Mouse (Mus musculus) ovary, adult 18-20 months (tissue): ENCODE results near the gene Gm5678.

Experiments used
- DNase-seq: peaks from one replicate; pipeline ENCODE4 v3.0.0; 2022; ENCODE audit warnings: low spot score, mixed read lengths

The Gm5678 gene

DNA sequence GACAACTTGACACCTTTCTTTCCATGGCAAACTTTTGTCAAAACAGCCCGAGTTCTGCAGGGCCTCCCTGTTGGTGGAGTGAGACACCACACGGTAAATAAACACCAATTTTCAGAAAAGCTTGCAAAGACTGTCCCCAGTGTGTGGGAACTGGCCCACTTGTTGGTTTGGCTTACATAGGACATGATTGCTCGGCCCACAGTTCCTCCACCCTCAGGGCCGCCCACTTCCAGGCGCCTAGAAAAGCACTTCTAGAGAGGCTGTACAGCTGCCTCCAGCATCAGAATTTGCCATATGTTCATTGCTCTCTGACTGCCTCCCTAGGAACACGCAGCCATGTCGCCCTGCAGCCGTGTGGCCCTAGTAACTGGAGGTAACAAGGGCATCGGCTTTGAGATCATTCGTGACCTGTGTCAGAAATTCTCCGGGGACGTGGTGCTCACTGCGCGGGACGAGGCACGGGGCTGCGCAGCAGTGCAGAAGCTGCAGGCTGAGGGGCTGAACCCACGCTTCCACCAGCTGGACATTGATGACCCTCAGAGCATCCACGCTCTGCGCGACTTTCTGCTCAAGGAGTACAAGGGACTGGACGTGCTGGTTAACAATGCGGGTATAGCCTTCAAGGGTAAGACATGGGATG is at the start of gene Gm5678:
Gene Gm5678 (plus strand): TSS at position 337 of the 640 bp plus-strand sequence.
- DNase-seq, result no peak

GRCm38 (mm10) chr16:93578346-93579005 is 49.4 kb upstream of the Gm5678 start:
- DNase-seq, result no peak

DNA sequence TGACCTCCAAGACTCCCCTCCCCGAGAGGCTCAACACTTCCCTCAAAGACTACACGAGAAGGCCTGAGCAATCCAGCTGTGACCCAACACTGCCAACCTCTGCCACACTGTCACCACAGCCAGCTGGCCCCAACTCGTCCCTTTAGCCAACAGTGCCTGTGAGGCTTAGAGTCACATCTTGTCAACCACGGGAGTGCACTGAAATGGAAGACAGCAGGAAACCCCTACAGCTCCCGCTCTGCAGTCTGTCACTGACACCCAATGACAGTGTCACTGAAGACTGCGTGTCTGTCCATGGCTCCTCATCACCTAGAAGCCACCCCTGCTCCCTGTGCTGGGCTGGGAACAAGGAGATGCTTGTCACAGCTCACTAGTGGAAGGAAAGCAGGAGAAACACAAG is 46.8 kb upstream of the Gm5678 start:
- no peak for DNase-seq

- no peak for DNase-seq
Measured at GRCm38 (mm10) chr16:93584976-93585702, 42.8 kb upstream of the Gm5678 start.

GRCm38 (mm10) chr16:93585703-93586205 is 42.1 kb upstream of the Gm5678 start:
- DNase-seq, result no peak

- DNase-seq, result no peak
Measured at GRCm38 (mm10) chr16:93586382-93586781, 41.5 kb upstream of the Gm5678 start.

DNA sequence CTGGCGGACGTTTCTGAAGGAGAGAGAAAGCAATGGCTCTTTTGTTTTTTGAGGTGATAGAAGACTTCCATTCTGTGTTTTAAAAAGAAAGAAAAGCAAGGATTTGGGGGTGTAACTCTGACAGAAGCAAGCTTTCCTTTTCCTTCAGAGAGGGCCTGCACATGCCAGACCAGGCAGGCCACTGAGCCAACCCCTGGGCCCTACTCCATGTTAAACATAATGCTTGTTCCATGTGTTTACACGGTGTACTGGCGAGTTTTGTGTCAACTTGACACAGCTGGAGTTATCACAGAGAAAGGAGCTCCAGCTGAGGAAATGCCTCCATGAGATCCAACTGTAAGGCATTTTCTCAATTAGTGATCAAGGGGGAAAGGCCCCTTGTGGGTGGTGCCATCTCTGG is 39.6 kb upstream of the Gm5678 start:
- DNase-seq, result no peak

GRCm38 (mm10) chr16:93590915-93591314 is 37.0 kb upstream of the Gm5678 start:
- DNase-seq, result no peak

DNA sequence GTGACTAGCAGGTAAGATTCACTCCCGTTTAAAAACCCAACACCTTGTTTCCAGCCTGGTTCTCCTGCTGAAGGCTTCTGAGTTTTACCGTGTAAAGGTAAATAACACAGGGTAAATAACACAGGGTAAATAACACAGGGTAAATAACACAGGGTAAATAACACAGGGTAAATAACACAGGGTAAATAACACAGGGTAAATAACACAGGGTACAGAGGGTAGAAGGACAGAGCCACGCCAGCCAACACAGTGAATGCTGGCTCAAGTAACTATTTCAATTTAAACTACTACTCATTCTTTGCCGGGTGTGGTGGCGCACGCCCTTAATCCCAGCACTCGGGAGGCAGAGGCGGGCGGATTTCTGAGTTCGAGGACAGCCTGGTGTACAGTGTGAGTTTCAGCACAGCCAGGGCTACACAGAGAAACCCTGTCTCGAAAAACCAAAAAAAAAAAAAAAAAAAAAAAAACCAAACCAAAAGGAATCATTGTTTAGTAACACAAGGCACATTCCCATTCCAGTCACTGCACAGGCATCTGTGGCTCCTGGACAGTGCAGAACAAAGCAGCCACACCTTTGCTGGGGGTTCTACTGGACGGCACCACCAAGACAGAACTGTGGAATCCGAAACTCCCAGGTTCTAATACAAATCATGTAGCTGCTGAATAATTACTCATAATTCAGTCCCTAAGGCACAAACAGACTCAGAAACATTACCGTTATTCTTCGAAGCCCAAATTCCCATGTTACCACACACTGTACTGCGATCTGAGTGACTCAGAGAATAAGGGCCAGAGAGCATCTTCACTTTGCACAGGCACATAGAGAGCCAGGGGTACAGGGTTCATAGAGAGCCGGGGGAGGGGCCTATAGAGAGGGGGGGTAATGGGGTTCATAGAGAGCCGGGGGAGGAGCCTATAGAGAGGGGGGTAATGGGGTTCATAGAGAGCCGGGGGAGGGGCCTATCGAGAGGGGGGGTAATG is 36.2 kb upstream of the Gm5678 start:
- no peak for DNase-seq

DNA sequence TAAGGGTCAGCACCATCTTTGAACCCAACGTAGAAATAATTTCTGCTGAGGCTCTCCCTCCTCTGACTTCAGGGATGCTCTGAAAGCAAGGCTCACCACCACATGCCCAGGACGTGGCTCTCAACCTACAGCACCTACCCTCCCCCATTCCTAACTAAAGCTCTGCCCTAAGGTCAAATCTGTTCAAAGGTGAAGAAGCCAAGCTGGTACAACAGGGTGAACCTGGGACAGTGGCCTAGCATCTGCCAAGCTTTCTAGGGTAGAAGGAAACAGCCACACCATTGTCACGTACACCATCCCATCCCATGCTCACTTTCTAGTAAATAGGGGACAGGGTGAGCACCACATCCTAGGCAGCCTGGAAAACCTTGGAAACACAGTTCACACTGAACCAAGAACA is 35.2 kb upstream of the Gm5678 start:
- DNase-seq, result no peak

GRCm38 (mm10) chr16:93593406-93593805 is 34.5 kb upstream of the Gm5678 start:
- DNase-seq, result no peak

DNA sequence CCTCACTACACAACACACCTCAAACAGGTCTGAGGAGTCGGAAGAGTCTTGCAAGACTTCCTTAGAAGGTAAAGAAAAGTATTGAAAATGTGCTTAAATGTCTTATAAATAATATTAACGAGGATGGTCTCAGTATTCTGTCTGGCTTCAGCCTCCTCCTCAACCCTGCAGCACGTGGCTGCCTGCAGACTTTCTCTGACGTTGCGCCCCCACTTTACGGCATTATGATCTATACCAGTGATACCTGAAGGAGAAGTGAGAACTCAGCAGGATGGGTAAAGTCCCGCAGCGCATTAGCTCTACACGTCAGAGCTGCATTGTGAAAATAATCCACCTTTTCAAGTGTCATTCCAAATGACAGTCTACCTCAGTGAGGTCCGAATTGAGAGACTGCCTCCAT is 33.4 kb upstream of the Gm5678 start:
- no peak for DNase-seq

DNA sequence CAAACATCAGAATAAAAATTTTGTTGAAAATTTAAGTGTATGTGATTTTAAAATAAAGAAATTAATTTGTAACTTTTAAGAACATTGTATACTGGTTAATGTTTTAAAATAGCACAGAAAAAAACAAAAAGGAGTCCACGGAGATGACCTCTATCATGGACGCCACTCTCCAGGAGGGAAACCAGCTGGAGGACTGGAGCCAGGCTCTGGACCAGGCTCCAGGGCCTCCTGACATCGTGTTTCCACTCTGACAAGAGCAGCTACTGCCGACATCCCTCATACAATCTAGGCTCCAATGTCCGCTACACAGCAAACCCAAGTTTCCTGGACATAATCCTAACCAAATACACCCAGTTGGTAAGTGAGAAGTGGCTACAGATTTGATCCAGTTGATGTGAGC is 32.1 kb upstream of the Gm5678 start:
- DNase-seq, result no peak

GRCm38 (mm10) chr16:93596807-93597206 is 31.1 kb upstream of the Gm5678 start:
- DNase-seq, result no peak

DNA sequence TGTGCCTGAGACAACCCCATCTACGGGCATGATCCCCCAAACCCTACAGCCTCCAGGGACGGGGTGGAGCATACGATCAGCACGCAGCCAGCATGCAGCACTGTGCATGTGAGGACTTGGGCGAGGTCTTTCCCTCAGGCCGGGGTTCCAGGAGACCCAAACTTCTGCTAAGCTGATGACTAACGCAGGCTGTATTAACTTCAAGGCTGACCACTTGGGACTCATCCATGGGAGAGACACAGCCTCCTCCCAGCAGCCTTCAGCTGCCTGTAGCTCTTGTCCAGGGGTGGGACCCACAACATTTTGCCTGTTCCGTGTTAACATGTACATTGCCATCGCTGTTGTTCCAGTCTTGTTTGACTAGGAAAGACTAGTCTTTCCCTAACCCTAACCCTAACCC is 30.3 kb upstream of the Gm5678 start:
- no peak for DNase-seq

- DNase-seq, result no peak
Measured at GRCm38 (mm10) chr16:93599461-93599860, 28.4 kb upstream of the Gm5678 start.

GRCm38 (mm10) chr16:93603439-93604212 is 24.3 kb upstream of the Gm5678 start, which contains the start of gene Setd4:
Gene Setd4, minus strand, starts transcription at chr16:93604063.
- DNase-seq, result peak; percentile 87

DNA sequence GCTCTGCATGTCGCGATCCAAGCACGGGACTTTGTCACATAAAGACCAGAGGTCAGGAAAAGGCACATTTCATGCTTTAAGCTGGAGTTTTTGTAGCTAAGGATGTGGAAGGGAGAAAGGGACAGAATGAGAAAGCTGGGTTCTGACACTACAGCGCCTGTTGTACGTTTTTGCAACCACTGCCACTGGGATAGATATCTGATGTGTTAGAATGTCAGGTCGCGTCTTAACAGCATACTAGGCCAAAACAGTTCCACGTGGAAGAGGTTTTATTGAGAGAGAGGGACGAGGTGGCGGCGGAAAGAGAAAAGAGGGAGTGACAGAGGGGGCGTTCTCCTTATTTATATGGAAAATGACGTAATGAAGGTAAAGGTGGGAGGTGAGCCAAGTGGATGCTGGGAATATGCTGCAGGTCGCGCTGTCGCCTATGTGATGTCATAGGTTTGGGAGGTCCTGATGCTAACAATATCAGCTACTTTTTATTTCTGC is 23.4 kb upstream of the Gm5678 start:
- DNase-seq, result no peak

- DNase-seq, result no peak
Measured at GRCm38 (mm10) chr16:93605553-93605952, 22.3 kb upstream of the Gm5678 start, which contains the start of gene Cbr1. Gene Cbr1, plus strand, starts transcription at chr16:93605853.

DNA sequence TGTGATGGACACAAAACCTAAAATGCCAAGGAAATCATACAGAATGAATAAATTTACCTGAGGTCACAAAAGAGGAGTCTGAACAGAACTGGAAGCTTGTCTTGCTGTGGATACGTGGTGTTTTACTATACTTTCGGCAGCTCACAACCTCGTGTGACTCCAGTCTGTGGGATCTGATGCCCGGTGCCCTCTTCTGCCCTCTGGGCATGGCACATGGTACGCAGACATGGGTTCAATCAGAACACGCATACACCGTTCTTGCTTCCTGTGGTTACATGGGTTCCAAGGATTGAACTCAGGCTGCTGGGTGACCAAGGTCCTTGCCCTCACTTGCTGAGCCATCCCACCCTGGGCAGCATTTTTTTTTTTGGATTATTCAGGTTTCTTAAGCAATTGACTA is 21.8 kb upstream of the Gm5678 start:
- DNase-seq, result no peak

- peak; percentile 78 for DNase-seq
Measured at GRCm38 (mm10) chr16:93607669-93608101, 20.2 kb upstream of the Gm5678 start.
